Mouse (Mus musculus) CH12.LX (cell line): ENCODE measurements around the gene Gm16442. TPM values are rescaled to one million over a fixed set of nuclear protein-coding genes. Genes with fewer than 3 reads are reported as not detected.
"Not testable (repeated sequence)": the region's sequence is repeated elsewhere in the genome, so short reads cannot be mapped to it uniquely, and the experiment has no call there.

Source experiments
- DNase-seq: peaks from one replicate; pipeline ENCODE4 v3.0.0-alpha.2; 2013; ENCODE audit errors: extremely low read depth
- H3K27ac ChIP-seq: 2 replicates; pipeline ENCODE4 v1.5.1; 2012; ENCODE audit warnings: low read depth, mild to moderate bottlenecking, control low read depth, moderate library complexity; ENCODE audit not compliant: insufficient read depth
- H3K27me3 ChIP-seq: replicated peaks from 2 replicates; pipeline ENCODE3; 2012; ENCODE audit warnings: inconsistent platforms
- H3K36me3 ChIP-seq, 2 experiments: replicated peaks in 1 of 2; 2 replicates each; pipeline versions ENCODE3 to v1.6.1; 2012; ENCODE audit warnings: inconsistent platforms in 1 of 2, low read length in 1 of 2, mild to moderate bottlenecking in 1 of 2, mixed read lengths in 1 of 2, moderate library complexity in 1 of 2; ENCODE audit not compliant: control insufficient read depth in 1 of 2, insufficient read depth in 1 of 2
- H3K4me1 ChIP-seq, 2 experiments: 2 replicates each; pipeline ENCODE4 v1.6.1; 2012; ENCODE audit warnings: inconsistent platforms in 1 of 2, moderate library complexity in 1 of 2; ENCODE audit not compliant: insufficient read depth in 2 of 2, control insufficient read depth in 1 of 2
- H3K4me2 ChIP-seq: 2 replicates; pipeline ENCODE4 v1.6.1; 2012; ENCODE audit warnings: low read depth, mild to moderate bottlenecking, control low read depth; ENCODE audit not compliant: poor library complexity, insufficient read depth, severe bottlenecking
- H3K4me3 ChIP-seq, 3 experiments: fragments of 150-350 bp in 1 of 3; sonication (generic) in 1 of 3; replicated peaks in 1 of 3; 2 replicates each; pipeline versions ENCODE3 to v1.5.1; 2011 to 2012; ENCODE audit warnings: low read depth in 2 of 3, low read length in 2 of 3, mild to moderate bottlenecking in 2 of 3, moderate library complexity in 2 of 3, control low read depth in 1 of 3, improper control_type of control experiment in 1 of 3, inconsistent platforms in 1 of 3, mixed read lengths in 1 of 3; ENCODE audit not compliant: poor library complexity in 1 of 3
- H3K79me2 ChIP-seq: replicated peaks from 2 replicates; pipeline ENCODE4 v1.6.1; 2012; ENCODE audit warnings: mild to moderate bottlenecking, moderate library complexity; ENCODE audit not compliant: control insufficient read depth, poor library complexity, insufficient read depth, severe bottlenecking; ENCODE audit errors: extremely low read depth
- H3K9ac ChIP-seq: 2 replicates; pipeline ENCODE4 v1.6.1; 2012; ENCODE audit warnings: low read depth, mild to moderate bottlenecking, control low read depth, moderate library complexity; ENCODE audit not compliant: insufficient read depth
- H3K9me3 ChIP-seq: replicated peaks from 2 replicates; pipeline ENCODE3; 2012; ENCODE audit warnings: low read length, inconsistent platforms, mixed read lengths
- dilution Hi-C: fragments of 300-500 bp; cut with MboI; formaldehyde crosslinking; loops from 2 replicates; pipeline ENCODE4 v1.14.3; 2020; ENCODE audit warnings: low sequenced_read_pairs; ENCODE audit not compliant: extremely low pct_unique_long_range_greater_than_20kb, extremely low pct_ligation_motif_present
- in situ Hi-C: fragments of 300-500 bp; cut with MboI; formaldehyde crosslinking; loops from 3 replicates; pipeline ENCODE4 v1.14.3; 2019; ENCODE audit warnings: low sequenced_read_pairs, low pct_ligation_motif_present, low pct_unique_long_range_greater_than_20kb, mixed read lengths
- polyA plus RNA-seq: library from polyadenylated mRNA; unstranded; fragments of >175 nt; gene quantifications from 2 replicates; pipeline ENCODE4 v1.2.1, GENCODE M21; 2012; ENCODE audit warnings: low read depth; ENCODE audit not compliant: insufficient read length
- total RNA-seq, 2 experiments: library from RNA; depleted of rRNA; stranded (reverse); fragments of 300-350 nt in 1 of 2; fragments of >200 nt in 1 of 2; gene quantifications; 2 replicates each; pipeline ENCODE4 v1.2.3; 2012 to 2014

Gm16442 gene
- not detected in 2 replicates for total RNA-seq (2012; rRNA removed)
- not detected in 2 replicates for total RNA-seq (2014; rRNA removed)
- not detected in 2 replicates for polyA plus RNA-seq

GRCm38 (mm10) chr7:20122479-20122878 is at the start of gene Gm16442:
TSS of gene Gm16442 (minus strand) at chr7:20122579.
- in situ Hi-C loops, DNase-seq, H3K9ac ChIP-seq, H3K4me1 ChIP-seq, H3K27ac ChIP-seq, H3K27me3 ChIP-seq, dilution Hi-C loops, H3K4me3 ChIP-seq, H3K36me3 ChIP-seq, H3K79me2 ChIP-seq, H3K4me2 ChIP-seq, H3K9me3 ChIP-seq: not testable (repeated sequence)

DNA sequence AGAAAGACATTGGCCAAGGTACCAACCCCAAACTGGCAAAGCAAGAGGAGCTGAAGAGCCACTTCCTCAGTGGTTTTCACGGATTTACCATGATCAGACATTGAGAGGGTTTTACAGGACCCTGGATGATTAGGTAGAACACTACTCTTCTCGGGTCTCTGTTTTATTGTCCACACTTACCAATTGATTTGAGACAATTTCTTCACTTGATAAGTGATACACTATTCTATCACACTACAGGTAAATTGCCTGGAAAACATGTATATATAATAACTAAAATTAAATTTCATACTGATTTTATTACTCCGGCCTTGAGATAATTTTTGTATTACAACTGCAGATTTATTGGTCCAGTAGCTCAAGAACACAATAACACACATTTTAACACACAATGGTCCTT is 45.9 kb upstream of the Gm16442 start, which contains the start of gene Vmn1r94:
Gene Vmn1r94 (minus strand): TSS at position 101 of the 400 bp plus-strand sequence.
- H3K4me3 ChIP-seq, H3K27me3 ChIP-seq, H3K36me3 ChIP-seq, H3K9ac ChIP-seq, H3K79me2 ChIP-seq, in situ Hi-C loops, H3K4me2 ChIP-seq, H3K4me1 ChIP-seq, H3K9me3 ChIP-seq, DNase-seq, dilution Hi-C loops, H3K27ac ChIP-seq: not testable (repeated sequence)

- H3K4me3 ChIP-seq, H3K36me3 ChIP-seq, H3K79me2 ChIP-seq, H3K9me3 ChIP-seq, H3K27me3 ChIP-seq, H3K9ac ChIP-seq, H3K27ac ChIP-seq, H3K4me1 ChIP-seq, in situ Hi-C loops, DNase-seq, H3K4me2 ChIP-seq, dilution Hi-C loops: not testable (repeated sequence)
These were observed 16.6 kb upstream of the Gm16442 start, which contains the start of gene Vmn1r93 for GRCm38 (mm10) chr7:20138988-20139387. TSS of gene Vmn1r93 (minus strand) at chr7:20139088.

GRCm38 (mm10) chr7:20099380-20099779 is 23.0 kb downstream of the Gm16442 start, which contains the start of gene Vmn1r91:
TSS of gene Vmn1r91 (plus strand) at chr7:20099680.
- H3K36me3 ChIP-seq, H3K79me2 ChIP-seq, H3K4me3 ChIP-seq, dilution Hi-C loops, DNase-seq, H3K27ac ChIP-seq, in situ Hi-C loops, H3K9me3 ChIP-seq, H3K4me2 ChIP-seq, H3K4me1 ChIP-seq, H3K27me3 ChIP-seq, H3K9ac ChIP-seq: not testable (repeated sequence)

GRCm38 (mm10) chr7:20078118-20078517 is 44.3 kb downstream of the Gm16442 start:
- H3K9me3 ChIP-seq, in situ Hi-C loops, DNase-seq, H3K27me3 ChIP-seq, H3K27ac ChIP-seq, H3K4me1 ChIP-seq, H3K4me2 ChIP-seq, H3K79me2 ChIP-seq, H3K36me3 ChIP-seq, H3K4me3 ChIP-seq, H3K9ac ChIP-seq, dilution Hi-C loops: not testable (repeated sequence)
